Mouse (Mus musculus): Measurements from ENCODE around the gene Taar7b. TPM values are rescaled to one million over a fixed set of nuclear protein-coding genes. Genes with fewer than 3 reads are reported as not detected.

Gene Taar7b
- total RNA-seq (2023): not detected

GRCm38 (mm10) chr10:23999639-24000038 lies at the start of gene Taar7b:
TSS of gene Taar7b (plus strand) at chr10:23999939.

GRCm38 (mm10) chr10:23960444-23960915 lies 39.3 kb upstream of the Taar7b start, which contains the start of gene Taar4:
TSS of gene Taar4 (plus strand) at chr10:23960494.

GRCm38 (mm10) chr10:23970656-23971165 lies 29.0 kb upstream of the Taar7b start, which contains the start of gene Taar5:
TSS of gene Taar5 (plus strand) at chr10:23970706.

GRCm38 (mm10) chr10:23985546-23985945 lies 14.2 kb upstream of the Taar7b start, which contains the start of gene Taar6:
TSS of gene Taar6 (minus strand) at chr10:23985646.

GRCm38 (mm10) chr10:23993381-23993780 lies 6.4 kb upstream of the Taar7b start, which contains the start of gene Taar7a:
TSS of gene Taar7a (minus strand) at chr10:23993481.

GRCm38 (mm10) chr10:24026922-24027321 lies 27.2 kb downstream of the Taar7b start, which contains the start of gene Taar7d:
TSS of gene Taar7d (plus strand) at chr10:24027222.

GRCm38 (mm10) chr10:24037314-24037713 lies 37.6 kb downstream of the Taar7b start, which contains the start of gene Taar7e:
TSS of gene Taar7e (plus strand) at chr10:24037614.

GRCm38 (mm10) chr10:24049210-24049609 lies 49.5 kb downstream of the Taar7b start, which contains the start of gene Taar7f:
TSS of gene Taar7f (plus strand) at chr10:24049510.

Other genes starting within 250 kb of the Taar7b start
- gene Rps12, start 212.7 kb upstream of the Taar7b start, total RNA-seq (2023): 889 TPM
- gene Slc18b1, start 203.0 kb upstream of the Taar7b start, total RNA-seq (2023): not detected
- gene Vnn3, start 148.5 kb upstream of the Taar7b start, total RNA-seq (2023): 0.53 TPM
- not detected for gene Vnn1, start 105.3 kb upstream of the Taar7b start, total RNA-seq (2023)
- not detected for gene Taar1, start 79.6 kb upstream of the Taar7b start, total RNA-seq (2023)
- gene Taar2, start 61.4 kb upstream of the Taar7b start, total RNA-seq (2023): not detected
- gene Taar3, start 50.4 kb upstream of the Taar7b start, total RNA-seq (2023): not detected
- not detected for gene Taar4, start 39.4 kb upstream of the Taar7b start, total RNA-seq (2023)
- not detected for gene Taar5, start 29.2 kb upstream of the Taar7b start, total RNA-seq (2023)
- gene Taar6, start 14.3 kb upstream of the Taar7b start, total RNA-seq (2023): not detected
- gene Taar7a, start 6.5 kb upstream of the Taar7b start, total RNA-seq (2023): not detected
- not detected for gene Taar7d, start 27.3 kb downstream of the Taar7b start, total RNA-seq (2023)
- gene Taar7e, start 37.7 kb downstream of the Taar7b start, total RNA-seq (2023): not detected
- not detected for gene Taar7f, start 49.6 kb downstream of the Taar7b start, total RNA-seq (2023)
- gene Taar8a, start 76.6 kb downstream of the Taar7b start, total RNA-seq (2023): not detected
- gene Taar8b, start 92.4 kb downstream of the Taar7b start, total RNA-seq (2023): not detected
- gene Taar8c, start 102.0 kb downstream of the Taar7b start, total RNA-seq (2023): not detected
- not detected for gene Taar9, start 109.6 kb downstream of the Taar7b start, total RNA-seq (2023)
- 30.6 TPM for gene Stx7, start 149.4 kb downstream of the Taar7b start, total RNA-seq (2023)
- not detected for gene Moxd1, start 223.6 kb downstream of the Taar7b start, total RNA-seq (2023)

Data from CD4-positive naive resting alpha-beta T cell, adult 57 days (primary cell).